Mouse (Mus musculus): ENCODE measurements around the gene Smg7. TPM values are rescaled to one million over a fixed set of nuclear protein-coding genes. Genes with fewer than 3 reads are reported as not detected.

Gene Smg7
- total and polyA plus RNA-seq, 3 experiments, result 32.1 to 53.9 (median 52.4) TPM

DNA sequence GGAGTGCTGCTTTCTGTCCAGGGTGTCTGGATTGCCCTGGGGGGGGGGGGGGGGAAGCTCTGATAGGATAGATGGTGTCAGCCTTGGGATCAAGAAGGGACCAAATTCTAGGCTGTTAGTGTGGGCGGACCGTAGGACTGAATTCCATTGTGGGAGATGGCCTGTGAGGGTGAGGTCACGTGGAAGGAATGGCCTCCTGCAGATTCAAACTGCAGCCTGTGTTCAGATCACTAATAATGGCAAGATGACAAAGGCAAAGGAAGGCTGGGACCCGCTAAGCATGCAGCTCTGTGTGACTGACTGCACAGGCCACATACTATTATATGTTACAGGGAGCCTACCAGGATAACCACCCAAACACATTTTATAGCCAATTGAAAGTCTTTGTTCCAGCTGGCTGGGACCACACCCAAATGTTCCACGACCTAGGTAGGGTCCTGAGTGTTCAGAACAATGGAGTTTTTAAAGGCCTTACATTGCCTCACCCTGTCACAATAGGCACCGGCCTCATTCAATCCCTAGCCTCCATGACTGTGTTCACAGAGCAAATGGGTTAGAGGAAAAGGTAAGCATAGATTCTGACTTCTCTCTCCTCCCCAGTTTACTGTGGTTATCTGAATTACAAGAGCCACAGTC lies 108.8 kb downstream of the Smg7 start:
- Histone ChIP-seq H3K4me1 (ENCODE audit: control insufficient read depth in 1 of 2, insufficient read depth in 2 of 2, low read length in 2 of 2) (peaks cover 22 to 53% of the 10 kb centered on the region in 2 experiments), H3K9me3 (replicated peaks; ENCODE audit: insufficient read depth, low read length) (no peaks in the 10 kb centered on the region), H3K79me2 (ENCODE audit: control insufficient read depth, insufficient read depth, low read length, poor library complexity) (no peaks in the 10 kb centered on the region), H3K27ac (ENCODE audit: control insufficient read depth, low read depth, low read length) (peak overlapping the region; percentile 7; the same call in 1 of the 2 replicates), H3K9ac (ENCODE audit: control insufficient read depth, low read depth, low read length, poor library complexity, severe bottlenecking) (no peak overlapping the region), H3K27me3 (ENCODE audit: control insufficient read depth in 1 of 2, insufficient read depth in 2 of 2, low read length in 2 of 2) (no peaks in the 10 kb centered on the region), H3K4me3 (ENCODE audit: control insufficient read depth in 1 of 2, insufficient read depth in 1 of 2, low read depth in 2 of 2, low read length in 2 of 2) (no peak overlapping the region), H3K36me3 (ENCODE audit: control insufficient read depth in 1 of 2, insufficient read depth in 2 of 2, low read length in 2 of 2) (peaks cover 0 to 36% of the 10 kb centered on the region in 2 experiments; a peak in 2 of 4 replicates)
- no peak for DNase-seq (ENCODE audit: low read depth, low spot score)
- TF ChIP-seq ZC3H11A (IDR thresholded peaks at IDR 0.05; ENCODE audit: low read depth, low read length) (no peak), MYB (IDR thresholded peaks at IDR 0.05; ENCODE audit: low read depth, low read length) (no peak), CHD2 (IDR thresholded peaks at IDR 0.05; ENCODE audit: low read length) (no peak), SIN3A (IDR thresholded peaks at IDR 0.05; ENCODE audit: low read length) (no peak), GATA1 (IDR thresholded peaks at IDR 0.05; ENCODE audit: low read depth, low read length) (no peak), TBP (IDR thresholded peaks at IDR 0.05; ENCODE audit: low read depth, low read length) (no peak), TCF12 (IDR thresholded peaks at IDR 0.05; ENCODE audit: low read depth, low read length) (no peak), USF1 (IDR thresholded peaks at IDR 0.05; ENCODE audit: low read depth, low read length) (no peak), TAL1 (IDR thresholded peaks at IDR 0.05; ENCODE audit: low read length) (no peak), EP300 (IDR thresholded peaks at IDR 0.05; ENCODE audit: low read depth in 1 of 2, low read length in 2 of 2) (no peak), BHLHE40 (IDR thresholded peaks at IDR 0.05; ENCODE audit: borderline replicate concordance, low read depth, low read length) (no peak), MAX (IDR thresholded peaks at IDR 0.05; ENCODE audit: low read length) (no peak), ZNF384 (IDR thresholded peaks at IDR 0.05; ENCODE audit: low read depth, low read length) (no peak), KAT2A (conservative IDR thresholded peaks at IDR 0.05; ENCODE audit: low read depth, low read length) (no peak), POLR2A (IDR thresholded peaks at IDR 0.05; ENCODE audit: control insufficient read depth in 1 of 2, insufficient read depth in 1 of 2, low read depth in 1 of 2, low read length in 2 of 2, poor library complexity in 1 of 2) (no peak), UBTF (IDR thresholded peaks at IDR 0.05; ENCODE audit: borderline replicate concordance, insufficient read depth, low read depth, low read length) (no peak)

DNA sequence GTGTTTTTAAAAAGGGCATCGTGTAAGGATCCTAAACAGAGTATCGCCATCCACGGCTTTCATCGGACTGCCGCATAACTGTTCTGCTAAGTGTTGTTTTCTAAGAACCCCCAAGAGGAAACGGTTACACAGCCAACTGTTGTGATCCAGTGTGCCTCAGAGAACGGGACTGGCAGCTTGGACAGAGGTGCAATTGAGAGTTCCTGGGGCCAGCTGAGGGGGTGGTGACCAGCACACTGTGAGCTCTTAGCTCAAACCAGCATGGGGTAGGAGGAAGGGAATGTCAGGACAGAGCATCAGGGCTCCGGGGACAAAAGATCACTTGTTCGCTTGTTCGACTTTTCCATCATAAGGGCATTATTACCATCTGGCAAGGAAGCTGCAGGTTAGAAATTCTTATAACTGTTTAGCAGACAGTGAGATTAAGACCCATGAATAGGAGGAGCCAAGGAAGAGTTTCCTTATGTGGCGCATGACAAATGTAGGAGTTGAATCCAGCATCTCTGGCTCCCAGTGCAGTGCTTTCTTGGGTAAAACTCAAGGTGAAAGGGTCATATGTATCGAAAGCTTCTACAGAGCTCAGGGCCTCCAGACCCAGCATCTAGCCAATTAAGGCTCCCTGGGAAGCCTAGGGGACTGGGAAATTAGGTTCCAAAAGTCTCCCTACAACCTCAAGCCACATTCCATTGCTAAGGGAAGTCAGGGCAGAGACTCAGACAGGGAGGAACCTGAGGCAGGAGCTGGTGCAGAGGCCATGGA lies 109.5 kb downstream of the Smg7 start:
- no peak for TF ChIP-seq MAX (IDR thresholded peaks at IDR 0.05; ENCODE audit: low read length)
- no peak for TF ChIP-seq USF2 (IDR thresholded peaks at IDR 0.05; ENCODE audit: borderline replicate concordance in 1 of 2, insufficient read depth in 1 of 2, low read depth in 1 of 2, low read length in 2 of 2)
- TF ChIP-seq NRF1 (IDR thresholded peaks at IDR 0.05; ENCODE audit: insufficient read depth, low read depth, low read length, poor library complexity, severe bottlenecking), result no peak
- TF ChIP-seq CHD2 (IDR thresholded peaks at IDR 0.05; ENCODE audit: low read length), result no peak
- no peak for TF ChIP-seq EP300 (IDR thresholded peaks at IDR 0.05; ENCODE audit: low read depth in 1 of 2, low read length in 2 of 2)
- TF ChIP-seq ZMIZ1 (IDR thresholded peaks at IDR 0.05; ENCODE audit: low read depth, low read length), result no peak
- no peak for TF ChIP-seq UBTF (IDR thresholded peaks at IDR 0.05; ENCODE audit: borderline replicate concordance, insufficient read depth, low read depth, low read length)
- no peak for TF ChIP-seq CTCF (IDR thresholded peaks at IDR 0.05 in 2 of 3, conservative IDR thresholded peaks at IDR 0.05 in 1 of 3; ENCODE audit: control insufficient read depth in 1 of 3, insufficient read depth in 1 of 3, low read depth in 2 of 3, low read length in 3 of 3, poor library complexity in 1 of 3, severe bottlenecking in 1 of 3)
- TF ChIP-seq GABPA (IDR thresholded peaks at IDR 0.05; ENCODE audit: low read depth, low read length), result no peak
- Histone ChIP-seq H3K4me1 (ENCODE audit: control insufficient read depth in 1 of 2, insufficient read depth in 2 of 2, low read length in 2 of 2) (peaks cover 22 to 48% of the 10 kb centered on the region in 2 experiments), H3K4me3 (ENCODE audit: control insufficient read depth in 1 of 2, insufficient read depth in 1 of 2, low read depth in 2 of 2, low read length in 2 of 2) (no peak overlapping the region), H3K79me2 (ENCODE audit: control insufficient read depth, insufficient read depth, low read length, poor library complexity) (no peaks in the 10 kb centered on the region), H3K27ac (ENCODE audit: control insufficient read depth, low read depth, low read length) (no peak overlapping the region), H3K9me3 (replicated peaks; ENCODE audit: insufficient read depth, low read length) (no peaks in the 10 kb centered on the region), H3K27me3 (ENCODE audit: control insufficient read depth in 1 of 2, insufficient read depth in 2 of 2, low read length in 2 of 2) (no peaks in the 10 kb centered on the region), H3K9ac (ENCODE audit: control insufficient read depth, low read depth, low read length, poor library complexity, severe bottlenecking) (no peak overlapping the region), H3K36me3 (ENCODE audit: control insufficient read depth in 1 of 2, insufficient read depth in 2 of 2, low read length in 2 of 2) (peaks cover 0 to 31% of the 10 kb centered on the region in 2 experiments; a peak in 2 of 4 replicates)
- no peak for DNase-seq (ENCODE audit: low read depth, low spot score)

Data from MEL (cell line).